Mouse (Mus musculus) gastrocnemius, postnatal 25 days (tissue): ENCODE data around the gene Inpp5e. TPM values are rescaled to one million over a fixed set of nuclear protein-coding genes. Genes with fewer than 3 reads are reported as not detected.
A peak's percentile ranks its signal among the peaks of the same experiment; 100 is the strongest.

Source experiments
- DNase-seq: peaks from one replicate; pipeline ENCODE4 v3.0.0; 2022
- total RNA-seq, 2 experiments: library from RNA; stranded (reverse); gene quantifications; 1 replicate in 1 of 2; 2 replicates in 1 of 2; pipeline ENCODE4 v1.2.3; 2021

The Inpp5e gene
- total RNA-seq, 2 experiments from 2014 or later, result 6.5 to 7.6 TPM

DNA sequence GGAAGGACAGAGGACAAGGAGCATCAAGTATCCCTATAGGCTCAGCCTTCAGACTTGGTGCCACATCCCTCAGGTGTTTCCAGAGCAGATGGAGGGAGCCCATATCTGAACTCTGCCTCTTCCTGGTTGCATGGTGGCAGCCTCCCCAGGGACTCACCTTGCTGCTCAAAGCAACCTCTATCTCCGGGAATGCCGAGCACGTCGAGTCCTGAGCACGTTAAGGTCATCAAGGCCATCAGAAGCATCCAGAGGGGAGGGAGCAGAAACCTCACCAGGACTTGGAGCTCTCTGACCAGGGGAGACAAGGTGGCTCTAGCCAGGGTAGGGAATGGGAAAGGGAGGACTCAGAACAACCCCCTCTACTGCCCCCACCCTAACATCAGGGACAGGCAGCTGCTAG, 45.5 kb downstream of the Inpp5e start:
- no peak for DNase-seq

DNA sequence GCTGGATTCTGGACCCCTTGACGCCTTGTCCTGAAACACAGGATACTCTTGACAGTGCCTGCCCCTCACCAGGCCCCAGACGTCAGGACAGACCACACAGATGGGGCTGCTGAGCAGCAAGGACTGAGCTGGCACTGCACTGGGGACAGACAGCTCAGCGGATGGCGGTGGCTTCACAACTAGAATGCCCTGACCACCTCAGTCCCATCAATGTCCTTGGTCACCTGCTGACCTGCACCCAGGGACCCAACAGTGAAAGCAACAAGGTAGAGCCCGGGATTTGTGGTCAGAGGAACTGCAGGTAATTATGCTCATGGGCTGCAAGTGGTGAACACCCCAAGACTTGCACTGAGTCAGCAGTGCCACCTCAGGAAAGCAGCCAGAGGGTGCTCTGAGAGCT, 46.0 kb downstream of the Inpp5e start:
- no peak for DNase-seq

DNA sequence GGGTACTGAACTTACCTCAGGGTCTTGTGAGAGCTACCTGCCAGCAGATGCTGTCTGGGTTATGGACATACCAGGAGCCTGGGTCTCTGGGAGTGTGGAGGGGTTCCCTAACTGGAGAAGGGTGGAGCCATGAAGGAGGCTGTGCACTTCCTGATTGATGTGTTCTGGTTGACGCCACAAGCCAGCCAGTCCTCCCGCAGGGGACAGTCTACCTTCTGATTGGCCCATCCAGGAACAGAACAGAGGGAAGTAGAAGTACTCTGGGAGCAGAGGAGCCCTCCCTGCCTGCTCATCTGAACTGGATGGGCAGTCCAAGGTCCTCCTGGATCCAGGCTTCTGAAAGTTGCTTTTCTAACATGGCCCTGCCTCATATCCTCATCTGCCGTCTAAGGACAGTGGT, 48.2 kb downstream of the Inpp5e start, which contains the start of gene Card9:
Gene Card9, minus strand, starts transcription at position 147 of the 400 bp plus-strand sequence.
- DNase-seq, result no peak

DNA sequence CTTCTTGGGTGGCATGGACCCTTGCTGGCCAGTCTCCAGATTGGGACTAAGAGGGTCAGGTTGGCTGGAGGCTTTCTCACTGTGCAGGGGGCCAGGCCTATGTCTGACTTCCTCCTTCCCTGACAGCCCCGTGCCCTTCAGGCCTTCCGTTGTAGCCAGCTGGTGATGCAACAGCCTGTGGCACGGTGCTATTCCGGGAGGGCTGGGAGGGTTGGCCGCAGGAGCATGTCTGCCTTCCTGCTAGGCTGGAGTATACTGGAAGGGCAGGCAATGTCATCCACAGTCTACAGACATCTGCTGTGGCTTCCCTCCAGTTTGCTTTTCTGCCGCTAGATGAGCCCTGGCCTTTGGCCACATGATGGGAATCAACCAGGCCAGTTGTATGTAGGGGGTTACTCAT, 49.0 kb downstream of the Inpp5e start:
- DNase-seq, result peak; percentile 57

DNA sequence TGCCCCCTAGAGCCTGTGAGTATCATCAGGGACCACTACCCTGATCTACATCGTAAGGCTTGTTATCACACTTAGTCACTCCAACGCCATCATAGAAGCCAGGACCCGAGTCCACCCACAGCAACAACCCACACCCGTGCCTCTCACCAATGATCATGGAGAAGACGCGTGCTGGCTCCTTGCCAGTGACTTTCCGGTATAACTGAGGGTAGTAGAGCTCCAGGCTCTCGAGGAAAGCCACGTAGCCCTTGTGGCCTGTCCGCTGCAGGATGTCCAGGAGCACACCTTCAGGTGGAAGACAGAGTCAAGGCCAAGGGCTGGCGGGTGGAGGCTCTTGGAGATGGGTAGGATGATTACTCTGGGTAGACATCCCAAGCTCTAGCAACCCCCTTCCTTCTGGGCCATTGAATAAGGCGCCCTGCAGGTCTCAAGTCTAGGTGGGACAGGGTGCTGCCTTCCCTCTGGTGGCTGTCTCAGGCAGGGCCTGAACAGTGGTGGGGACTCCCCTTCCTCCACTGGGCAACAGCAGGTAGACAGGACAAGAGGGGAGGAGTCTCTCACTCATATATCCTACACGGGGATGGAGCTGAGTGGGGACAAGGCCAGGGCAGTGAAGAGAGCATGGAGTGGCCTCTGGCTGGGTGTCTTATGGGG, 50.2 kb downstream of the Inpp5e start:
- DNase-seq, result no peak

DNA sequence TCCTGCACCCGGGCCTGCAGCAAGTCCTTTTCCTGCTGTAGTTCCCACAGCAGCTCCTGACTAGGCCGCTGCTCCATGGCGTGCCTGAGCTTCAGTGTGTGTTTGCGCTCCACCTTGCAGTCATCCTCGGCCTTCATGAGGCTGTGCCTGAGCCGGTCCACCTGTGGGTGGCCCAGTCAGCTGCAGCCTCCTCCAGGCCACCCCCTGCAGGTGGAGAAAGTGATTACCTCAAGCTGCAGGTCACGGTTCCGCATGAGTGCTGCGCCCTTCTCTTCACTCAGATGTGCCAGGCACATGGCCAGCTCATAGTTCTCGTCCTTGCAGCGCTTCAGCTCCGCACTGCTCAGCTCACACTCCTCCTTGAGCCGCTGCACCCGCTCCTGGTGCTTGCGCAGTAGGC, 51.5 kb downstream of the Inpp5e start:
- DNase-seq, result no peak

DNA sequence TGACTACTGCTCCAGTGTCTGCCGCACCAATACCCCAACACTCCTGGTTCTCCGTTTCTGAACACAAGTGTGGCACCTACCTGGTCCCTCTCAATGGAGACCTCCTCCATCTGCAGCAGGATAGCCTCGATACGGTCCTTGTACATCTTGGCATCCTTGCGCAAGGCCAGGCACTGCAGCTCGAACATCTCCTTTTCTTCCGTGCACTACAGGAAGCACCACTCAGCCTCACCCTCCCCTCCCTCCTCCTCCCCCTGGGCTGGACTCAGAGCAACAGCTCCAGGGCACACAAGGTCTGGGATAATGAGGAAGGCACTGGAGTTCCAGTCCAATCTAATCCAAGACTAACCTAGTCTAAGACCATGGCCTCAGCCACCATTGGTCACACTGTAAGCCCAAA, 52.3 kb downstream of the Inpp5e start:
- no peak for DNase-seq

DNA sequence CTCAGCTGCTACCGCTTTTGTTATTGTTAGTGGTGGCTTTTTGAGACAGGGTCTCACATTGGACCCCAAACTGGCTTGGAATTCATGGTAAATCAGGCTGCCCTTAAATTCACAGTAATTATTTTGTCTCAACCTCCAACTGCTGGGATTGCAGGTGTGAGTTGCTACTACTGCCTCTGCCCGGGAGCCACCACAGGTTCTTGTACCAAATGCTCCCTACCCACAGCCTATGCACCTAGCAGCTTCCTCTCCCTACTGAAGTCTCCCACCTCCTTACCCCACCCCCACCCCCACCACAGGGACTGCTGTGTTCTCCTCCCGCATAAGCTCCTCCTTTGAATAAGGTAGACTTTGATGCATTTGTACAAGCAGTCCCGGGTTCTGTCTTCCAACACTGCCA, 52.8 kb downstream of the Inpp5e start:
- no peak for DNase-seq

DNA sequence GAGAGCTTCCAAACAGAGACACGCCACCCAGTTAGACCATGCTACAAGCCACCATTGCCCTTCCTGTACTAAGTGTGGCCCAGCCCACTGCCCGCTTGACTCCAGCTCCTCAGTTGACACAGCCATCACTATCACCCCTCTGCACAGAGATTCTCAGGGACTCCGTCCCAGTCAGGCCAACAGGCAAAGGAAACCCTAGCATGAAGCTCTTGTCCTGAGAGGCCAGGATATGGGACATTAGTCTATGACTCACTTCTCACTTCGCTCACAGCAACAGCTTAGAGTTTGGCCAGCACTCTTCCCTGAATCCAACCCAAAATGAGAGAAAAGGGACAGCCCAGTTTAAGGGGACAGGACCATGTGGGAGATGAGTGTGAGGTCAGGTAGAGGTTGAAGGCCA, 54.6 kb downstream of the Inpp5e start:
- no peak for DNase-seq

DNA sequence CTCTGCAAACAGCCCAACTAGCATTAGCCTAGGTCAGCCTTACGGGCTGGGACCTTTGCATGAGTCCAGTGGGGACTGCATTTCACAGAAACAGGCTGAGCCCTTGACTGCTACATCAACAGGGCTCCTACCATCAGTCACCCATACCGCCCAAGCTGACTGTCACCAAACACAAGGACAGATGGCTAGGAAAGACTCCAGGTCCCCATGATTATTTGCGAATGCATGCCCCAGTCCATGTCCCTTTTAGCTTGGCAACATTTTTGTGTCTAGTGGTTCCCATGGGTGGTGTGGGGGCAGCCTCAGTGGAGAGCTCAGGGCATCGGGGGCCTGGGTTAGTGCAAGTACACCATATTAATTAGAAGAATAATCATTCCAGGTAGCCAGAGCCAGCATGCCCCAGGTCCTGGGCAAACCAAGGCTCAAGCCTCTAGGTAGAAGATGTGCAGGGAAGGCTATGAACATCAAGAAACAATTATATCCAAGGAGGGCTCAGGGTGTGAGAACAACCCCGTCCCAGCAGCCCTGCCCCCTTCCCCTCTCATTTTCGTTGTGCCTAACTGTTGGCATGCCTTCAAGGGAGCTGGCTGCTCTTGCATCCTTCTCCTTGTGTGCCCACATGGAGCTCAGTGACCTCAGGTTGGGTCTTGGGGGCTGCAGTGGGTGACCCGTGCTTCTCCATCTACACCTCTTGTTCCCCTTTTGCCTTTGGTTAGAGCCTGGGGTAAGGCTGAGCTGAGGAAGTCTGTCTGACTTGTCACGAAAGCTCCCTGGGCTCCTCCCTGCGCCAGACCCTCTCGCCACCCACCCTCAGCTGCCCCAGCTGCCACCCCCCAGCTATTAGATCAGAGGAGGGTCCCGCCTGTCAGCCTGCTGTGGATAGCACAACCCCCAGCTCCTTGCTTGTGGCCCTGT, 55.7 kb downstream of the Inpp5e start:
- no peak for DNase-seq

DNA sequence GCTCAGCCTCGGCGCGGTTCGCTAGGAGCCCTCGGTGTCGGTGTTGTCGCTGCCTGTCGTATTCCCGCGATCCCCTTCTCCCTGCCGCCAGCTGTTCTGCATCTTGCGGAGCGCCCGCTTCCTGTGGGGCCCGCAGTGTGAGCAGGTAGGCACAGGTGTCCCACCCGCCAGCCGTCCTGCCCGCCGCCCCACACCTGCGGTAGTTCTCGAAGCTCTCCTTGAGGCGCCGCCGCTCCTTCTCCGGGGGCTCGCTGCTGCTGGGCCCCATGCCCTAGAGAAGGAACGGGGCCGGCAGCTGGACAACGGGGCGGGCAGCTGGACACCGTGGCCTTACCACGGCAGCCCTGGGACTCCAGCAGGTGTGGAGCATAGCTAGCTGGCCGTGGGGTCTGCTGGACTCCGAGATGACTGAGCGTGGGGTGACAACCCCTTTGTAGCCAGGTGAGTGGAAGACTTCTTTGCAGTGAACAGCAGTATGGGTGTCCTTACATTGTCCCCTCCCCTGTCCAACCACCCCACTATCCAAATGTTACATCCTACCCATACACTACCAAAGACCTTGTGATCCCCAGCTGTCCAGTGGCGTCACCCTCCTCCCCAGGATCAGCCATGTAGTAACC, 56.6 kb downstream of the Inpp5e start:
- peak; percentile 45 for DNase-seq

DNA sequence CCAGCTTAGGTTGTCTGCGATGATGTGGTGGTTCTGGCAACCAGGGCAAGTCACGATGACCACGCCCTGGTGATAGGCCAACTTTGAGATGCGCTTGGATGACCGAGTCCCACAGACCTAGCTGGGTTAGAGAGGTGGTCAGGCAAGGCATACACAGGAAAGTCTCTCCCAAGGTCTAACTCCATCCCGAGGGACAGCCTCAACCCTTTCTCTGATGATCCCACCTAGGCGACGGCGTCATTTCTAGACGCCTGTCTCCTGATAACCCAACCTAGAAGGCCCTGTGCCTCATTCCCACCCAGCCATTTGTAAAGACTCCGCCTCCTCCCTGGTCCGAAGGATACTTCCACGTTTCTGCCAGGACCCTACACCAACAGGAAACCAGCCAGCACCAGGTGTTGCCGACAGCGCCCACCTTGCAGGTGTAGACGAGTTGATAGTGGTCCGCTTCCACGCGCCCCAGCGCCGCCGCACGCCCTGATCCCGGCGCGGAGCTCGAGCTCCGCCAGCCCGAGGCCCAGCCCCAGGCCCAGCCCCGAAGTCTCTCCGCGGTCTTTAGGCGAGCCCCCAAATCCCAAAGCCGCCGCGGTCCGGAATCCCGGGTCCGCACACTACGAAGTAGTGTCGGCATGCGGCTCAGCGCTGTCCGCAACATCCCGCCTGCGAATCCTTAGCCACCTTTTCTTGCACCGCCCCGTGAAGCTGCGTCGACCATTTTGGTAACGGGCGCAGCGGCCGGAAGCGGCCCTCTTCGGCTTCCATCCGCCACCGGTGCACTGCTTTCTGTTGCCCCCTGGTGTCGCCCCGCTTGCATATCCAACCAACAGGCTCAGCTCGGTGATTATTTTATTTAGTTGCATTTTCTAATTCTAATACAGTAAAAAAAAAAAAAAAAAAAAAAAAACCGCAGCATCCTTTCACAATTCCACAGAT, 57.4 kb downstream of the Inpp5e start, which contains the start of gene Dnlz:
Gene Dnlz, minus strand, starts transcription at position 753 of the 933 bp plus-strand sequence.
- peak; percentile 91 for DNase-seq

DNA sequence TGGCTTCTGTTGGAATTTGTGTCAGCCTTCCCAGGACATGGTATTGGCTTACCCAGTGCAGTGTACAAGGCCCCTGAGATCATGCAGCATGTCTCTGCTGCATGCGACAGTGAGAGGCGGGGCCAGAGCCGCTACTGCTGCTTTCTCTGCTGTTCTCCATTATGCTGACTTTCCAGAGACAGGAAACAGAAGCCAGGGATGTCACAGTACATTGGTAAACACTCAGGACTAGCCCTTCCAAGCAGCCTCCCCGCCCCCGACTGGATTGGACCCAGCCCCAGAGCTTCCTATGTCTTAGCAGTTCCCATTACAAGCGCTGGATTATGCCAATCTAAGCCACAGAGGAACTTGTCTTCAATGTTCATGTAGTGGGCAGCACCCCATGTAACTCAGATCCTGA, 60.8 kb downstream of the Inpp5e start:
- no peak for DNase-seq

Other genes starting within 250 kb of the Inpp5e start
- gene Lhx3, start 200.9 kb downstream of the Inpp5e start, total RNA-seq, result not detected
- 1 to 10 TPM; 3.1 to 4.0 TPM for gene Qsox2, start 171.7 kb downstream of the Inpp5e start, total RNA-seq
- gene Ccdc187, start 114.6 kb downstream of the Inpp5e start, total RNA-seq, result under 1 TPM in 1 of 2 experiments, not detected in 1; 0.03 TPM
- gene Gpsm1, start 93.7 kb downstream of the Inpp5e start, total RNA-seq, result 1 to 10 TPM; 3.1 TPM
- gene Dnlz, start 57.1 kb downstream of the Inpp5e start, total RNA-seq, result 10 to 100 TPM; 18.3 to 18.7 TPM
- under 1 TPM; 0.46 to 0.56 TPM for gene Card9, start 48.3 kb downstream of the Inpp5e start, total RNA-seq
- gene Snapc4, start 28.6 kb downstream of the Inpp5e start, total RNA-seq, result 1 to 10 TPM; 5.7 to 5.9 TPM
- gene Entr1, start 19.9 kb downstream of the Inpp5e start, total RNA-seq, result 10 to 100 TPM; 24.9 to 27.3 TPM
- gene Pmpca, start 19.9 kb downstream of the Inpp5e start, total RNA-seq, result 100 to 1,000 TPM; 128 to 139 TPM
- gene Sec16a, start 36.0 kb upstream of the Inpp5e start, total RNA-seq, result 10 to 100 TPM; 22.0 to 23.9 TPM
- 1 to 10 TPM; 7.0 to 9.2 TPM for gene Notch1, start 107.5 kb upstream of the Inpp5e start, total RNA-seq
- 10 to 100 TPM; 42.3 to 67.2 TPM for gene Egfl7, start 170.8 kb upstream of the Inpp5e start, total RNA-seq
- gene Gm20532, start 177.4 kb upstream of the Inpp5e start, total RNA-seq, result not detected
- gene Agpat2, start 195.2 kb upstream of the Inpp5e start, total RNA-seq, result 10 to 100 TPM in 1 of 2 experiments, 1 to 10 TPM in 1; 3.0 to 14.6 TPM
- gene Fam69b, start 219.3 kb upstream of the Inpp5e start, total RNA-seq, result 1 to 10 TPM; 1.3 to 2.5 TPM